Comparison of ENCODE assay signal across 22 mouse cellular contexts in genomic region chr9:20872991-20873390, GRCm38 (mm10). TPM values are rescaled to one million over a fixed set of nuclear protein-coding genes. Genes with fewer than 3 reads are reported as not detected.
A peak's percentile ranks its signal among the peaks of the same experiment; 100 is the strongest.
DNase-seq lines count a peak whose midpoint lies in the region; ATAC-seq lines count a peak whose summit lies in the region.
"Had no signal": no experiment of that assay in that cellular context is flagged by ENCODE, and none has a peak within 500 bp of the region (broad histone marks: within the 10 kb centered on the region; RNA-seq: fewer than 3 reads in every experiment).

No protein-coding gene starts in this region.

- no peaks in the 10 kb centered on the region for H3K36me3 ChIP-seq in midbrain, embryonic 11.5 days (ENCODE audit: control insufficient read depth, insufficient read depth, low read length)
- no peaks in the 10 kb centered on the region for H3K36me3 ChIP-seq in midbrain, embryonic 13.5 days
- H3K36me3 ChIP-seq: embryonic facial prominence, embryonic 13.5 days; embryonic facial prominence, embryonic 15.5 days; forebrain, embryonic 10.5 days; forebrain, embryonic 12.5 days had no signal

- no peaks in the 10 kb centered on the region for H3K9me3 ChIP-seq in midbrain, embryonic 11.5 days (ENCODE audit: control insufficient read depth, low read length)
- no peaks in the 10 kb centered on the region for H3K9me3 ChIP-seq in midbrain, embryonic 13.5 days
- H3K9me3 ChIP-seq: embryonic facial prominence, embryonic 13.5 days; embryonic facial prominence, embryonic 15.5 days; forebrain, embryonic 12.5 days had no signal

- H3K4me2 ChIP-seq in midbrain, embryonic 11.5 days, result no peak overlapping the region
- H3K4me2 ChIP-seq in midbrain, embryonic 13.5 days (replicated peaks), result no peak overlapping the region
- H3K4me2 ChIP-seq: embryonic facial prominence, embryonic 13.5 days; embryonic facial prominence, embryonic 15.5 days; forebrain, embryonic 12.5 days had no signal

- H3K4me1 ChIP-seq in midbrain, embryonic 11.5 days (ENCODE audit: control insufficient read depth, insufficient read depth, low read length), result peaks cover 5% of the 10 kb centered on the region
- H3K4me1 ChIP-seq in midbrain, embryonic 13.5 days (replicated peaks), result peaks cover 5% of the 10 kb centered on the region

- DNase-seq in cerebellum, adult 9-11 months, result peak; percentile 44
- no peak for DNase-seq in cerebellum, adult 8-10 months
- peak; percentile 75 for DNase-seq in midbrain, embryonic 11.5 days (ENCODE audit: low spot score, missing footprints)
- DNase-seq in kidney, postnatal 14 days, result no peak
- DNase-seq: adrenal gland, adult 2 months; adrenal gland, postnatal 10 days; adrenal gland, postnatal 25 days; cerebellum, adult 2 months; cerebellum, postnatal 36 days; embryo, embryonic 11 days had no signal

- no peak overlapping the region for H3K27ac ChIP-seq in midbrain, embryonic 11.5 days (ENCODE audit: low read depth, low read length)
- H3K27ac ChIP-seq in midbrain, embryonic 13.5 days, result no peak overlapping the region
- H3K27ac ChIP-seq: embryonic facial prominence, embryonic 13.5 days; embryonic facial prominence, embryonic 15.5 days; forebrain, embryonic 10.5 days; forebrain, embryonic 12.5 days had no signal

- peaks cover 24% of the 10 kb centered on the region for H3K27me3 ChIP-seq in midbrain, embryonic 11.5 days (ENCODE audit: control insufficient read depth, insufficient read depth, low read length)
- peaks cover 33% of the 10 kb centered on the region for H3K27me3 ChIP-seq in midbrain, embryonic 13.5 days

- no peak overlapping the region for H3K9ac ChIP-seq in midbrain, embryonic 11.5 days (ENCODE audit: low read length)
- H3K9ac ChIP-seq in midbrain, embryonic 13.5 days (replicated peaks), result no peak overlapping the region
- H3K9ac ChIP-seq: embryonic facial prominence, embryonic 13.5 days; embryonic facial prominence, embryonic 15.5 days; forebrain, embryonic 12.5 days had no signal

- no peak overlapping the region for H3K4me3 ChIP-seq in midbrain, embryonic 11.5 days (ENCODE audit: low read depth, low read length)
- no peak overlapping the region for H3K4me3 ChIP-seq in midbrain, embryonic 13.5 days (replicated peaks)
- H3K4me3 ChIP-seq: embryonic facial prominence, embryonic 13.5 days; embryonic facial prominence, embryonic 15.5 days; erythroblast, embryonic 14.5 days; forebrain, embryonic 10.5 days; forebrain, embryonic 12.5 days had no signal

- ATAC-seq in midbrain, embryonic 11.5 days (ENCODE audit: low FRiP score), result no peak
- ATAC-seq in midbrain, embryonic 13.5 days, result no peak
- ATAC-seq: forebrain, embryonic 14.5 days; forebrain, embryonic 16.5 days had no signal

- 93% methylated on average over 9 of the region's 10 CpGs for WGBS in midbrain, embryonic 11.5 days
- 95% methylated on average over 10 of the region's 10 CpGs for WGBS in midbrain, embryonic 13.5 days

RNA-seq across cellular contexts. Expression of gene A230050P20Rik, which starts 4.5 kb away (rescaled TPM):
- polyA plus RNA-seq in midbrain, embryonic 11.5 days (2014; fragmentation: Nextera tagmentation; extraction: Ambion mirVana), result 0.45 and 0.66 TPM in 2 replicates
- polyA plus RNA-seq in midbrain, embryonic 13.5 days (2015; fragmentation: Nextera tagmentation; extraction: Ambion mirVana), result 0.94 and 1.1 TPM in 2 replicates

RNA-seq across cellular contexts. Expression of gene Angptl6, which starts 6.5 kb away (rescaled TPM):
- 5.0 and 6.1 TPM in 2 replicates for polyA plus RNA-seq in midbrain, embryonic 11.5 days (2014; fragmentation: Nextera tagmentation; extraction: Ambion mirVana)
- 8.0 and 10.4 TPM in 2 replicates for polyA plus RNA-seq in midbrain, embryonic 13.5 days (2015; fragmentation: Nextera tagmentation; extraction: Ambion mirVana)

RNA-seq across cellular contexts. Expression of gene Ppan, which starts 15.0 kb away (rescaled TPM):
- 52.3 and 57.1 TPM in 2 replicates for polyA plus RNA-seq in midbrain, embryonic 11.5 days (2014; fragmentation: Nextera tagmentation; extraction: Ambion mirVana)
- 49.2 and 49.5 TPM in 2 replicates for polyA plus RNA-seq in midbrain, embryonic 13.5 days (2015; fragmentation: Nextera tagmentation; extraction: Ambion mirVana)

RNA-seq across cellular contexts. Expression of gene Eif3g, which starts 25.4 kb away (rescaled TPM):
- polyA plus RNA-seq in midbrain, embryonic 11.5 days (2014; fragmentation: Nextera tagmentation; extraction: Ambion mirVana), result 348 and 354 TPM in 2 replicates
- 273 and 291 TPM in 2 replicates for polyA plus RNA-seq in midbrain, embryonic 13.5 days (2015; fragmentation: Nextera tagmentation; extraction: Ambion mirVana)

RNA-seq across cellular contexts. Expression of gene Rdh8, which starts 54.7 kb away (rescaled TPM):
- not detected in 2 replicates for polyA plus RNA-seq in midbrain, embryonic 11.5 days (2014; fragmentation: Nextera tagmentation; extraction: Ambion mirVana)
- not detected in 2 replicates for polyA plus RNA-seq in midbrain, embryonic 13.5 days (2015; fragmentation: Nextera tagmentation; extraction: Ambion mirVana)
- polyA plus RNA-seq: adrenal gland, adult 2 months; brain, embryonic 14.5 days; C2C12; cerebellum, adult 2 months; embryonic facial prominence, embryonic 11.5 days; embryonic facial prominence, embryonic 13.5 days; embryonic facial prominence, embryonic 15.5 days; erythroblast, embryonic 14.5 days; forebrain, embryonic 10.5 days; forebrain, embryonic 12.5 days; forebrain, embryonic 14.5 days; forebrain, embryonic 16.5 days; frontal cortex, adult 2 months had no signal

Comparison
In these comparisons a context has a peak if more than half of its experiments do, and no peak if none do; other contexts are left out.
1. DNase-seq: peak in cerebellum, adult 9-11 months (single experiment) and midbrain, embryonic 11.5 days (single experiment); none in cerebellum, adult 8-10 months (single experiment) and kidney, postnatal 14 days (single experiment).